Mouse (Mus musculus): ENCODE data around the gene Rassf2. TPM values are rescaled to one million over a fixed set of nuclear protein-coding genes. Genes with fewer than 3 reads are reported as not detected.

Gene Rassf2
- polyA plus RNA-seq, 1 experiment from 2014 or later, result 3.1 TPM

- no peak overlapping the region for H3K9ac ChIP-seq (ENCODE audit: low read depth, low read length)
- peaks cover 11% of the 10 kb centered on the region for H3K4me1 ChIP-seq (ENCODE audit: control insufficient read depth, insufficient read depth, low read length)
- no peaks in the 10 kb centered on the region for H3K36me3 ChIP-seq (ENCODE audit: control insufficient read depth, insufficient read depth, low read length)
- H3K27ac ChIP-seq (ENCODE audit: low read depth, low read length), result no peak overlapping the region
- no peaks in the 10 kb centered on the region for H3K9me3 ChIP-seq (replicated peaks; ENCODE audit: control insufficient read depth, low read length)
- no peak for ATAC-seq (replicated peaks; ENCODE audit: insufficient number of reproducible peaks, low FRiP score, low TSS enrichment)
- H3K4me2 ChIP-seq, result no peak overlapping the region
- no peak overlapping the region for H3K4me3 ChIP-seq (ENCODE audit: low read depth, low read length)
- no peaks in the 10 kb centered on the region for H3K27me3 ChIP-seq (ENCODE audit: control insufficient read depth, insufficient read depth, low read length)
- WGBS (ENCODE audit: insufficient replicate concordance), result 79% methylated on average over 15 of the region's 15 CpGs
Observed at GRCm38 (mm10) chr2:132044320-132045274, 14.5 kb upstream of the Rassf2 start.

DNA sequence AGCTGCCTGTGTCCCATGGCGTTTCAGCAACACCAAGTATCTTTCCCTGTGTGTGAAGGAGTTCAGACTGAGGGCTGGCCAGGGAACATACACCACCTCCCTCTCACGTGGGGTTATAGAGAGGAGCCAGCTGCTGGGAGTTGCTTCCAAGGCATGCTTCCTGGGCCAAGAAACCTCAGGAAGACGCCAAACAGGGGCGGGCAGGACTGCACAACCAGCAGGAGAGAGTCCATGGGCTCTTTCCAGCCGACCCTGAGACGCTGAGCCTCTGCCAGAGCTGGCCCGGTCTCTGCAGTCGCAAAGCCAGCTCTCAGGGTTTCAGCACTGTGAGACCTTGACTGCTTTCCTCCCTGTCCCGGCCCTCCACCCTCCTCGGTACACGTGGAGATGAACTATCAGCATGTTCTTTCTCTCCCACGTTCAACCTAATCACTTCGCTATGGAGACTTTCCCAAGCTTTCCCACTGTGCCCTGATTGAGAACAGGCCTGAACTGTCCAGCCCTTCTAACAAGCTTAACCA, 13.1 kb upstream of the Rassf2 start:
- H3K27ac ChIP-seq (ENCODE audit: low read depth, low read length), result peak overlapping the region; percentile 57
- no peaks in the 10 kb centered on the region for H3K9me3 ChIP-seq (replicated peaks; ENCODE audit: control insufficient read depth, low read length)
- H3K9ac ChIP-seq (ENCODE audit: low read depth, low read length), result peak overlapping the region; percentile 28; the same call in 1 of the 2 replicates
- 22% methylated on average over 13 of the region's 13 CpGs for WGBS (ENCODE audit: insufficient replicate concordance)
- peak overlapping the region; percentile 52 for H3K4me2 ChIP-seq
- peaks cover 11% of the 10 kb centered on the region for H3K4me1 ChIP-seq (ENCODE audit: control insufficient read depth, insufficient read depth, low read length)
- peak; percentile 63 for ATAC-seq (replicated peaks; ENCODE audit: insufficient number of reproducible peaks, low FRiP score, low TSS enrichment)
- H3K4me3 ChIP-seq (ENCODE audit: low read depth, low read length), result no peak overlapping the region
- no peaks in the 10 kb centered on the region for H3K36me3 ChIP-seq (ENCODE audit: control insufficient read depth, insufficient read depth, low read length)
- H3K27me3 ChIP-seq (ENCODE audit: control insufficient read depth, insufficient read depth, low read length), result no peaks in the 10 kb centered on the region

DNA sequence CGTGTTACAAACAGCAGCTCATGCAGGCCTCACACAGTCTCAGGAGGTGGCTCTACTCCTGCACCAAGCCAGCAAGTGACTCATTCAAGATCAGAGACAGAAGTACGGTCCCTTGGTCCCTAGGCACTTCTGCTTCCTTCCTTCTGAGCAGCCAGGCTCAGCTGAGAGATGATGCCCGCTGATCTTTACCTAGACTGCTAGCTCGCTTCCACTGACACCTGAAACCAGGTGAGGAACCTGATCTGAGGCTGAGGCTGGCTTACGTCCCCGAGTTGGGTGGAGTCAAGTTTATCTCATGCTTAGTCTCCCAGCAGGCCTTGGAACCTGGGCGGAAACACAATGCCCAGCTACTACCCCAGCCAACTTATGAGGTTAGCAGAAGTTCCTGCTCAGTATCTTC, 9.8 kb upstream of the Rassf2 start:
- no peak for ATAC-seq (replicated peaks; ENCODE audit: insufficient number of reproducible peaks, low FRiP score, low TSS enrichment)
- no peak overlapping the region for H3K9ac ChIP-seq (ENCODE audit: low read depth, low read length)
- no peaks in the 10 kb centered on the region for H3K36me3 ChIP-seq (ENCODE audit: control insufficient read depth, insufficient read depth, low read length)
- 54% methylated on average over 7 of the region's 7 CpGs for WGBS (ENCODE audit: insufficient replicate concordance)
- no peaks in the 10 kb centered on the region for H3K9me3 ChIP-seq (replicated peaks; ENCODE audit: control insufficient read depth, low read length)
- H3K4me3 ChIP-seq (ENCODE audit: low read depth, low read length), result no peak overlapping the region
- no peak overlapping the region for H3K27ac ChIP-seq (ENCODE audit: low read depth, low read length)
- H3K4me1 ChIP-seq (ENCODE audit: control insufficient read depth, insufficient read depth, low read length), result peaks cover 14% of the 10 kb centered on the region
- H3K27me3 ChIP-seq (ENCODE audit: control insufficient read depth, insufficient read depth, low read length), result no peaks in the 10 kb centered on the region
- no peak overlapping the region for H3K4me2 ChIP-seq

DNA sequence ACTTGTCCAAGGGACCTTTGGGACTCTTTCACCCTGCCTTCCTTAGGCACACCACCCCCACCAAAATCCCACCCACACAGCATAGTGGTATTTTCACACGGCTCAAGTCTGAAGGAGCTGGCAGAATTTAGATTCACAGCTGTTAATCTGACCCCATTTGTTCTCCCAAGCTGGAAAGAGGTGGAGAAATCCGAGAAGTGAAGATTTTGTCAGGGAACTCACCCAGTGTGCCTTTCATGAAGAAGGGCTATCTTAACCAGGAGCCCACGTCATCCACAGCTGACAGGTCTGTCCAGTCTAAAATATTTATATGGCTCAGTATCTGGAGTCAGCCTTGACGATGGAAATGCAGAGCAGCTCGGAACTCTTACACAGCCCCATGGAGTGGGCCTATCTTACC, 6.3 kb upstream of the Rassf2 start:
- Histone ChIP-seq H3K4me2 (no peak overlapping the region), H3K9ac (ENCODE audit: low read depth, low read length) (no peak overlapping the region), H3K4me3 (ENCODE audit: low read depth, low read length) (no peak overlapping the region), H3K27ac (ENCODE audit: low read depth, low read length) (no peak overlapping the region), H3K4me1 (ENCODE audit: control insufficient read depth, insufficient read depth, low read length) (peaks cover 3% of the 10 kb centered on the region; the same call in 1 of the 2 replicates), H3K9me3 (replicated peaks; ENCODE audit: control insufficient read depth, low read length) (no peaks in the 10 kb centered on the region), H3K27me3 (ENCODE audit: control insufficient read depth, insufficient read depth, low read length) (no peaks in the 10 kb centered on the region), H3K36me3 (ENCODE audit: control insufficient read depth, insufficient read depth, low read length) (no peaks in the 10 kb centered on the region)
- WGBS (ENCODE audit: insufficient replicate concordance), result 70% methylated on average over 5 of the region's 5 CpGs
- no peak for ATAC-seq (replicated peaks; ENCODE audit: insufficient number of reproducible peaks, low FRiP score, low TSS enrichment)

GRCm38 (mm10) chr2:132035470-132035835, 5.4 kb upstream of the Rassf2 start:
- Histone ChIP-seq H3K27ac (ENCODE audit: low read depth, low read length) (no peak overlapping the region), H3K9me3 (replicated peaks; ENCODE audit: control insufficient read depth, low read length) (no peaks in the 10 kb centered on the region), H3K36me3 (ENCODE audit: control insufficient read depth, insufficient read depth, low read length) (no peaks in the 10 kb centered on the region), H3K9ac (ENCODE audit: low read depth, low read length) (no peak overlapping the region), H3K4me3 (ENCODE audit: low read depth, low read length) (no peak overlapping the region), H3K4me2 (no peak overlapping the region), H3K4me1 (ENCODE audit: control insufficient read depth, insufficient read depth, low read length) (peaks cover 3% of the 10 kb centered on the region; the same call in 1 of the 2 replicates), H3K27me3 (ENCODE audit: control insufficient read depth, insufficient read depth, low read length) (peaks cover 3% of the 10 kb centered on the region; the same call in 1 of the 2 replicates)
- no peak for ATAC-seq (replicated peaks; ENCODE audit: insufficient number of reproducible peaks, low FRiP score, low TSS enrichment)
- WGBS (ENCODE audit: insufficient replicate concordance), result 67% methylated on average over 11 of the region's 11 CpGs

DNA sequence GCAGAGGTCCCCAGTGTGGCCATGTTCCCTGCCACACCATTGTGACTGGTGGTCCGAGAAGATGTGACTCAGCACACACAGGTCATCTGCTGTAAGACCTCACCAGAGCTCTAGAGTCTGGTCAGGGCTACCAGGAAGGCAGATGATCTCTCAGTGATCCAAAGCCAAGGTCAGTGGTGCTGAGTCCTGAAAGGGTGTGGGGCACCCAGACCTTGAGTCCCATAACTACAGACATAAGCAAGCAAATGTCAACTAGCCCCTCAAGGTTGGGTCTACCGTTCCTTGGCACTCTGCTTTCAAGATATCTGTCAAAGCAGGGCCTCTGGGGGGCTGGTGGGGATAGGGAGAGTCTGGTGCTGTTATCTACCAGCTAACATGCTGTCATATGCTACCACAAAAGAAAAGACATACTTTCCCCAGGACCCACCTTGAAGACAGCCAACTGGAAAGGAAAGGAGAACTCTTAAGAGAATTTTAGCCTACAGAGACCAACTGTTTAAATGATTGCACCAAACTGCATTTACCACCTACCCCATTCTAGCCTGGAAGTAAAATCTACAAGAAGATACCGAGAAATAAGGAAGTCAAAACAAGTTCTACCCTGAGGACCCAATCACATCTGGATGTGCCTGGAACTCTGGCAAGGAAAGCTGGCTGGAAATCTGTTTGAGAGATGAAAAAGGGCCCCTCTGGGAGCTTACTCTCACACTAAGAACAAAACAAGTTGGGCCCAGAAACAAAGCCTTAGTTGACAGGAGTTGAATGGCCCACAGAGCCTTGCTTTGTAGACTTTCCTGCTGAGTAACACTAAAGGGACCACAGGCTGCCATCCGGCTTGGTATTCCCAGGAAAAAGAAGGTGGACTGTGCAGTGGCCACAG, 4.8 kb upstream of the Rassf2 start:
- Histone ChIP-seq H3K9ac (ENCODE audit: low read depth, low read length) (no peak overlapping the region), H3K4me2 (no peak overlapping the region), H3K27me3 (ENCODE audit: control insufficient read depth, insufficient read depth, low read length) (peaks cover 3% of the 10 kb centered on the region; the same call in 1 of the 2 replicates), H3K36me3 (ENCODE audit: control insufficient read depth, insufficient read depth, low read length) (no peaks in the 10 kb centered on the region), H3K27ac (ENCODE audit: low read depth, low read length) (no peak overlapping the region), H3K4me3 (ENCODE audit: low read depth, low read length) (no peak overlapping the region), H3K9me3 (replicated peaks; ENCODE audit: control insufficient read depth, low read length) (no peaks in the 10 kb centered on the region), H3K4me1 (ENCODE audit: control insufficient read depth, insufficient read depth, low read length) (peaks cover 3% of the 10 kb centered on the region; the same call in 1 of the 2 replicates)
- no peak for ATAC-seq (replicated peaks; ENCODE audit: insufficient number of reproducible peaks, low FRiP score, low TSS enrichment)
- WGBS (ENCODE audit: insufficient replicate concordance), result 60% methylated on average over 4 of the region's 4 CpGs

GRCm38 (mm10) chr2:132031364-132032095, 1.5 kb upstream of the Rassf2 start:
- no peak overlapping the region for H3K4me2 ChIP-seq
- H3K4me3 ChIP-seq (ENCODE audit: low read depth, low read length), result no peak overlapping the region
- H3K4me1 ChIP-seq (ENCODE audit: control insufficient read depth, insufficient read depth, low read length), result peaks cover 13% of the 10 kb centered on the region
- WGBS (ENCODE audit: insufficient replicate concordance), result 73% methylated on average over 11 of the region's 11 CpGs
- H3K36me3 ChIP-seq (ENCODE audit: control insufficient read depth, insufficient read depth, low read length), result no peaks in the 10 kb centered on the region
- no peak overlapping the region for H3K27ac ChIP-seq (ENCODE audit: low read depth, low read length)
- no peak for ATAC-seq (replicated peaks; ENCODE audit: insufficient number of reproducible peaks, low FRiP score, low TSS enrichment)
- no peak overlapping the region for H3K9ac ChIP-seq (ENCODE audit: low read depth, low read length)
- H3K9me3 ChIP-seq (replicated peaks; ENCODE audit: control insufficient read depth, low read length), result no peaks in the 10 kb centered on the region
- H3K27me3 ChIP-seq (ENCODE audit: control insufficient read depth, insufficient read depth, low read length), result peaks cover 27% of the 10 kb centered on the region

Data from heart, embryonic 11.5 days (tissue).